Mouse (Mus musculus) monocyte, adult 5-6 weeks (primary cell): Measurements from ENCODE around the gene Olfr131. TPM values are rescaled to one million over a fixed set of nuclear protein-coding genes. Genes with fewer than 3 reads are reported as not detected.
"Not testable (repeated sequence)": the region's sequence is repeated elsewhere in the genome, so short reads cannot be mapped to it uniquely, and the experiment has no call there.

Experiments
- ATAC-seq: fragments of 153-309, 156-312 bp; replicated peaks from 2 replicates; pipeline ENCODE4 v1.8.0; 2017; ENCODE audit warnings: mild to moderate bottlenecking; ENCODE audit not compliant: low TSS enrichment, insufficient number of reproducible peaks, severe bottlenecking, poor library complexity, low FRiP score
- total RNA-seq: library from RNA; stranded (forward); fragments of 200-1000, 200-491, 200-594 nt; gene quantifications from 3 replicates; pipeline ENCODE4 v1.2.3, GENCODE M21; 2017

The Olfr131 gene
- total RNA-seq: not detected in 3 replicates

GRCm38 (mm10) chr17:38088593-38088992, at the start of gene Olfr131:
Olfr131 (minus strand) TSS chr17:38088693.
- no peak for ATAC-seq

GRCm38 (mm10) chr17:38134426-38134825, 45.9 kb upstream of the Olfr131 start, which contains the start of gene Olfr132:
Olfr132 (minus strand) TSS chr17:38134526.
- ATAC-seq: no peak

DNA sequence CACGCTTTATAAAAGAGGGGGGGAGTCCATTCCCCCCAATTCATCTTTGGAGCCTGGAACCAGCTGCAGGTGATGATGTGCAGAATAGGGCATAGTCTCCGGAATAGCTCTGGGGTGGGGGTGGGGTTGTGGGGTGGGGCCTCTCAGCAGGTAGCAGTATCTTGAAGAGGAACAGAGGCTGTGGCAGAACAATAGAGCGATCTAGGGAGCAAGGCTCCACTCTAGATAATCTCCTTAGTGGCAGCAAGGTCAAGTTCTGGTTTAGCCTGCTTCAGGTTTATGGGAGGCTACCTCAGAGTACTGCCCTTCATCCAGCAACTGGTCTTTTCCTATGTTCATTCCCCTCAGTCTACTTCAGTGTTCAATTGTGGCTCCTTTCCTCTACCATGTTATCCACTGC, 36.9 kb upstream of the Olfr131 start:
- ATAC-seq: not testable (repeated sequence)

GRCm38 (mm10) chr17:38124199-38124598, 35.7 kb upstream of the Olfr131 start:
- ATAC-seq: not testable (repeated sequence)

DNA sequence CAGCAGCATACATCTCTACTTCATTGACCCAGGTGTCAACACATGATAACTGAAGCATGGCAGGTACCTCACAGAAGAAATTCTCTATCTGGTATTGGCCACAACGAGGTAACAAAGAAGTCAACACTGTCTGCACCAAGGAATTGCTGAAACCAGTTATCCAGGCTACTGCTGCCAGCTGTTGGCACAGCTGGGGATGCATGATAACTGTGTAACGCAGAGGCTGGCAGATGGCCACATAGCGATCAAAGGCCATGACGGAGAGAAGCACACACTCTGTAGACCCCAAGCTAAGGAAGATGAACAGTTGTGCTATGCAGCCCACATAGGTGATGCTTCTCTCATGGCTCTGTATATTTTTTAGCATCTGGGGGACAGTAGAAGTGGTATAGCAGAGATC, 6.1 kb downstream of the Olfr131 start:
- no peak for ATAC-seq

DNA sequence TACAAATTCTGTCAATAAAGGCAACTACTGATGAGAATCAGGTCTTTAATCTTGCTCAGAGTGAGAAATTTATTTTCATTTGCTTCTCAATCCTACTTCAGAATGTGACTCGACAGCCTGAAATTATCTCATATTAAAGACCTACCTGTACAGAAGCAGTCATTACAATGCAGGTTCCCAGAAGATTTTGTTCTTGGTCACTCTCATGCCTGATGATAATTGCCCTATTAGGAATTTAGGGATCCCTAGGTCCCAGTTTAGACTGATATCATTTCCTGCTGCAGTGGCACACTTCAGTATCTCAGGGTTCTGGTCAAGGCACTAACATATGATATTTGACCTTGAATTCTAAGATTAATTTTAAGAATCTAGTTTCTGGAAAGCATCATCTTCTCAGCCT, 24.9 kb downstream of the Olfr131 start, which contains the start of gene Olfr130:
Gene Olfr130, plus strand, starts transcription at position 301 of the 400 bp plus-strand sequence.
- ATAC-seq: no peak

DNA sequence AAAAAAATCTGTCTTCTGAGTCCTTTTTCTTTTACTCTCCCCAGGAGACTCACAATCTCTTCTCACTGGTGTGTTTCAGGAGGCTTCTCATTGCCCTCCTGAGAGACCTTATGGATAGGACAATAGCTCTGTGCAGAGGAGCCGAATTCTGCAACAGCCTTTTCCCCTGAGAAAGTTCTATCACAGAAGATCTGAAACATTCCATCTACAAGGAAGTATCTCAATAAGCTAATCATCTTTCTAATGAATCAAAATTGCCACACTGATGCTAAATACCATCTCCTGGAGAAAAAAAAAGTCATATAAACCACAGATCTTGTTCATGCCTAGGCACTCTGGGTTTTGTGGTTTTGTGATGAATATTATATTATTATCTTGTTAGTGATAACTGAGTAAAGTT, 28.5 kb downstream of the Olfr131 start, which contains the start of gene Olfr129:
Gene Olfr129, minus strand, starts transcription at position 101 of the 400 bp plus-strand sequence.
- ATAC-seq: no peak

Other genes starting within 250 kb of the Olfr131 start
- not detected in 3 replicates for gene Olfr126, start 241.2 kb downstream of the Olfr131 start, total RNA-seq
- gene Olfr127, start 188.3 kb downstream of the Olfr131 start, total RNA-seq: not detected in 3 replicates
- not detected in 3 replicates for gene Olfr128, start 168.1 kb downstream of the Olfr131 start, total RNA-seq
- gene Olfr761, start 135.6 kb downstream of the Olfr131 start, total RNA-seq: not detected in 3 replicates
- gene Olfr129, start 28.6 kb downstream of the Olfr131 start, total RNA-seq: not detected in 3 replicates
- gene Olfr130, start 24.8 kb downstream of the Olfr131 start, total RNA-seq: not detected in 3 replicates
- not detected in 3 replicates for gene Olfr132, start 45.8 kb upstream of the Olfr131 start, total RNA-seq
- not detected in 3 replicates for gene Olfr133, start 56.6 kb upstream of the Olfr131 start, total RNA-seq
- gene Olfr134, start 82.7 kb upstream of the Olfr131 start, total RNA-seq: not detected in 3 replicates
- not detected in 3 replicates for gene Olfr135, start 115.6 kb upstream of the Olfr131 start, total RNA-seq
- not detected in 3 replicates for gene Olfr138, start 172.3 kb upstream of the Olfr131 start, total RNA-seq
- not detected in 3 replicates for gene Olfr137, start 218.9 kb upstream of the Olfr131 start, total RNA-seq
- not detected in 3 replicates for gene Olfr136, start 241.1 kb upstream of the Olfr131 start, total RNA-seq